Comparison of ENCODE assay signal across 10 mouse cellular contexts in genomic region chr5:105859716-105860460, GRCm38 (mm10). TPM values are rescaled to one million over a fixed set of nuclear protein-coding genes. Genes with fewer than 3 reads are reported as not detected.
DNase-seq lines count a peak whose midpoint lies in the region; ATAC-seq and TF ChIP-seq lines count a peak whose summit lies in the region.
"Had no signal": no experiment of that assay in that cellular context is flagged by ENCODE, and none has a peak within 500 bp of the region (broad histone marks: within the 10 kb centered on the region; RNA-seq: fewer than 3 reads in every experiment).

No protein-coding gene starts in this region.

- H3K4me1 ChIP-seq in heart, embryonic 10.5 days = peaks cover 21% of the 10 kb centered on the region; the same call in 1 of the 2 replicates
- H3K4me1 ChIP-seq in lung, postnatal 0 days (ENCODE audit: insufficient read depth, low read depth, low read length) = no peaks in the 10 kb centered on the region
- H3K4me1 ChIP-seq in forebrain, embryonic 13.5 days = peaks cover 4% of the 10 kb centered on the region; the same call in 1 of the 2 replicates
- peaks cover 22% of the 10 kb centered on the region for H3K4me1 ChIP-seq in olfactory bulb, adult 2 months (ENCODE audit: control insufficient read depth, insufficient read depth, low read length)
- H3K4me1 ChIP-seq: neural tube, embryonic 12.5 days had no signal

- no peak overlapping the region for H3K4me2 ChIP-seq in lung, postnatal 0 days (replicated peaks; ENCODE audit: low read depth, low read length)
- H3K4me2 ChIP-seq in forebrain, embryonic 13.5 days = no peak overlapping the region
- H3K4me2 ChIP-seq: neural tube, embryonic 12.5 days had no signal

- WGBS in heart, embryonic 10.5 days = 57% methylated on average over 11 of the region's 11 CpGs
- 48% methylated on average over 11 of the region's 11 CpGs for WGBS in lung, postnatal 0 days
- WGBS in forebrain, embryonic 13.5 days = 55% methylated on average over 11 of the region's 11 CpGs
- 26% methylated on average over 11 of the region's 11 CpGs for WGBS in olfactory bulb, adult 2 months

- no peak for TF ChIP-seq POLR2A in olfactory bulb, adult 2 months (IDR thresholded peaks at IDR 0.05; ENCODE audit: insufficient read depth, low read depth, low read length)

- no peak overlapping the region for H3K9ac ChIP-seq in lung, postnatal 0 days (replicated peaks; ENCODE audit: low read depth)
- H3K9ac ChIP-seq in forebrain, embryonic 13.5 days = no peak overlapping the region
- H3K9ac ChIP-seq: neural tube, embryonic 12.5 days had no signal

- ATAC-seq in lung, postnatal 0 days = peak; percentile 55
- ATAC-seq in forebrain, embryonic 13.5 days = peak; percentile 77

- no peak for TF ChIP-seq CTCF in lung, postnatal 0 days (IDR thresholded peaks at IDR 0.05)
- TF ChIP-seq CTCF in olfactory bulb, adult 2 months (IDR thresholded peaks at IDR 0.05; ENCODE audit: insufficient read depth, low read depth, low read length) = no peak

- no peak overlapping the region for H3K4me3 ChIP-seq in heart, embryonic 10.5 days
- no peak overlapping the region for H3K4me3 ChIP-seq in lung, postnatal 0 days (ENCODE audit: low read depth, low read length)
- H3K4me3 ChIP-seq in forebrain, embryonic 13.5 days = no peak overlapping the region
- no peak overlapping the region for H3K4me3 ChIP-seq in olfactory bulb, adult 2 months (ENCODE audit: insufficient read depth, low read depth, low read length)
- H3K4me3 ChIP-seq: neural tube, embryonic 12.5 days had no signal

- DNase-seq in heart, embryonic 10.5 days (ENCODE audit: low spot score) = peak; percentile 60
- no peak for DNase-seq in heart, postnatal 36 days
- DNase-seq in lung, postnatal 0 days (ENCODE audit: low spot score) = peak; percentile 30
- DNase-seq in lung, postnatal 10 days = no peak
- DNase-seq in adrenal gland, postnatal 14 days = no peak
- no peak for DNase-seq in B cell, adult 2 months
- DNase-seq: right cerebral cortex, postnatal 25 days had no signal

- peak overlapping the region; percentile 64; the same call in 1 of the 2 replicates for H3K27ac ChIP-seq in heart, embryonic 10.5 days
- H3K27ac ChIP-seq in lung, postnatal 0 days (ENCODE audit: low read length) = peak overlapping the region; percentile 86
- peak overlapping the region; percentile 5; the same call in 1 of the 2 replicates for H3K27ac ChIP-seq in forebrain, embryonic 13.5 days
- H3K27ac ChIP-seq in olfactory bulb, adult 2 months (ENCODE audit: insufficient read depth, low read depth, low read length) = peak overlapping the region; percentile 78
- H3K27ac ChIP-seq: neural tube, embryonic 12.5 days had no signal

- no peaks in the 10 kb centered on the region for H3K36me3 ChIP-seq in heart, embryonic 10.5 days
- no peaks in the 10 kb centered on the region for H3K36me3 ChIP-seq in lung, postnatal 0 days (ENCODE audit: insufficient read depth, low read length)
- H3K36me3 ChIP-seq in forebrain, embryonic 13.5 days (ENCODE audit: poor library complexity, severe bottlenecking) = no peaks in the 10 kb centered on the region
- H3K36me3 ChIP-seq: neural tube, embryonic 12.5 days had no signal

- intact Hi-C loops in heart, postnatal 36 days (cut with DNase I) = no loop called here

- no peaks in the 10 kb centered on the region for H3K27me3 ChIP-seq in heart, embryonic 10.5 days (ENCODE audit: insufficient read depth, poor library complexity, severe bottlenecking)
- H3K27me3 ChIP-seq in lung, postnatal 0 days (replicated peaks; ENCODE audit: insufficient read depth, low read length) = no peaks in the 10 kb centered on the region
- H3K27me3 ChIP-seq in forebrain, embryonic 13.5 days = no peaks in the 10 kb centered on the region
- H3K27me3 ChIP-seq: neural tube, embryonic 12.5 days had no signal

- TF ChIP-seq EP300 in lung, postnatal 0 days (IDR thresholded peaks at IDR 0.05) = peak; percentile 77

- no peaks in the 10 kb centered on the region for H3K9me3 ChIP-seq in heart, embryonic 10.5 days
- no peaks in the 10 kb centered on the region for H3K9me3 ChIP-seq in lung, postnatal 0 days (ENCODE audit: low read length)
- H3K9me3 ChIP-seq in forebrain, embryonic 13.5 days (replicated peaks) = no peaks in the 10 kb centered on the region
- H3K9me3 ChIP-seq: neural tube, embryonic 12.5 days had no signal

RNA-seq across cellular contexts. Expression of gene Zfp326, which starts 16.5 kb away (rescaled TPM):
- 30.0 and 37.7 TPM in 2 replicates for polyA plus RNA-seq in heart, embryonic 10.5 days (2016; fragmentation: Nextera tagmentation; extraction: Ambion mirVana)
- 10 to 100 TPM; 12.3 to 12.7 TPM for total RNA-seq in heart, postnatal 36 days (2021)
- polyA plus RNA-seq in lung, postnatal 0 days (2015; fragmentation: Nextera tagmentation; extraction: Ambion mirVana) = 28.5 and 31.1 TPM in 2 replicates
- 68.0 and 69.9 TPM in 2 replicates for polyA plus RNA-seq in forebrain, embryonic 13.5 days (2015; fragmentation: Nextera tagmentation; extraction: Ambion mirVana)
- polyA plus RNA-seq in olfactory bulb, adult 2 months (2012; ENCODE audit: insufficient read depth, insufficient read length, low replicate concordance, missing spikeins) = not detected in 2 replicates
- total RNA-seq in adrenal gland, postnatal 14 days (2021) = 29.8 and 30.5 TPM in 2 replicates

Comparison
In these comparisons a context has a peak if more than half of its experiments do, and no peak if none do; other contexts are left out.
1. DNase-seq: peak in heart, embryonic 10.5 days (single experiment) and lung, postnatal 0 days (single experiment); none in heart, postnatal 36 days (0 of 2), lung, postnatal 10 days (single experiment), adrenal gland, postnatal 14 days (single experiment) and B cell, adult 2 months (0 of 2).
2. H3K27ac ChIP-seq: peak in every context shown above with its lines; median percentile 86 in lung, postnatal 0 days; 78 in olfactory bulb, adult 2 months; 64 in heart, embryonic 10.5 days; 5 in forebrain, embryonic 13.5 days.